8 mouse cellular contexts compared by ENCODE assay signal in the genomic region with DNA sequence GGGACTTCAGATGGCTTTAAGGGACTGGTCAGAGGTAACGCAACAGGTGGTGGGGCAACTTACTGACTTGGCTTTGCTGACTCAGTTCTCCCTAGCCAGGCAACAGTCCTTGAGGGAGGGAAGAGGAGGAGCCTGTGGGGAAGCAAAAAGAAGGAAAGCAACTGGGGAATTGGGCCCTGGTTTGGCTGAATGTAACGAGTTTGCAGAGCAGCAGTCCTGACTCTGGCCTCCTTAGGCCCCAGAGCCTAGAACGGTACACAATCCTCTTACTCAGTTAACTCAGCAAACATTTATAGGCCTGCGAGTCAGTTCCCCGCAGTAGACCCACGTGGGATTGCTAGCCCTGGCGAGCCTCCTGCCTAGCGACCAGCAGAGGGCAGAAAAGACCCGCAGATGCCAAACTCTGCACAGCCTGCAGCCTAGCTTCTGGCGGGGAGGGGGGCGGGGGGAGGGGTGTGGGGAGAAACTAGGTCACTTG. TPM values are rescaled to one million over a fixed set of nuclear protein-coding genes. Genes with fewer than 3 reads are reported as not detected.
A peak's percentile ranks its signal among the peaks of the same experiment; 100 is the strongest.
DNase-seq lines count a peak whose midpoint lies in the region; ATAC-seq and TF ChIP-seq lines count a peak whose summit lies in the region.

No protein-coding gene starts in this region.

- H3K9me3 ChIP-seq in E14TG2a.4 (ENCODE audit: low read length): no peaks in the 10 kb centered on the region
- H3K9me3 ChIP-seq in forebrain, embryonic 15.5 days: no peaks in the 10 kb centered on the region

- peaks cover 2% of the 10 kb centered on the region; the same call in 1 of the 2 replicates for H3K27me3 ChIP-seq in E14TG2a.4 (ENCODE audit: insufficient read depth, low read length)
- no peaks in the 10 kb centered on the region for H3K27me3 ChIP-seq in forebrain, embryonic 15.5 days
- H3K27me3 ChIP-seq in thymus, adult 2 months (ENCODE audit: control insufficient read depth, insufficient read depth, low read length): no peaks in the 10 kb centered on the region

- no peaks in the 10 kb centered on the region for H3K36me3 ChIP-seq in E14TG2a.4 (ENCODE audit: insufficient read depth, low read length)
- no peaks in the 10 kb centered on the region for H3K36me3 ChIP-seq in forebrain, embryonic 15.5 days
- H3K36me3 ChIP-seq in thymus, adult 2 months (ENCODE audit: control insufficient read depth, insufficient read depth, low read length): no peaks in the 10 kb centered on the region

- intact Hi-C loops in heart, postnatal 25 days (cut with DNase I): loop anchor here (1.0 to 10.0 kb wide), 4 partner anchors 109 to 262 kb away; partner anchors contain the start of gene A630076J17Rik

- no peak overlapping the region for H3K4me2 ChIP-seq in forebrain, embryonic 15.5 days (replicated peaks)

- WGBS in forebrain, embryonic 15.5 days: under 1% methylated on average over 10 of the region's 11 CpGs
- WGBS in lung, adult 2 months: 2% methylated on average over 11 of the region's 11 CpGs
- 5% methylated on average over 11 of the region's 11 CpGs for WGBS in thymus, adult 2 months

- peak; percentile 54 for DNase-seq in heart, postnatal 25 days (ENCODE audit: low spot score)
- DNase-seq in layer of hippocampus, adult 2 months (ENCODE audit: low spot score in 2 of 2): peak; percentile 88 to 89
- DNase-seq in lung, adult 2 months: peak; percentile 60
- peak; percentile 64 for DNase-seq in thymus, adult 2 months

- H3K4me1 ChIP-seq in E14TG2a.4 (replicated peaks; ENCODE audit: low read depth, low read length): peaks cover 34% of the 10 kb centered on the region
- H3K4me1 ChIP-seq in forebrain, embryonic 15.5 days: 0 out of 2 replicates have a peak, but pooled peaks cover 2% of the 10 kb centered on the region
- H3K4me1 ChIP-seq in lung, adult 2 months (ENCODE audit: control insufficient read depth, insufficient read depth, low read length): 0 out of 2 replicates have a peak, but pooled peaks cover 2% of the 10 kb centered on the region
- H3K4me1 ChIP-seq in thymus, adult 2 months (replicated peaks; ENCODE audit: control insufficient read depth, insufficient read depth, low read length): peaks cover 3% of the 10 kb centered on the region; the same call in 1 of the 2 replicates

- no peak overlapping the region for H3K9ac ChIP-seq in forebrain, embryonic 15.5 days (replicated peaks)

- ATAC-seq in cerebellum, adult (ENCODE audit: insufficient number of reproducible peaks, low FRiP score, low TSS enrichment): peak; percentile 73
- peak; percentile 95 for ATAC-seq in forebrain, embryonic 15.5 days (replicated peaks)
- ATAC-seq in neutrophil, adult 5-6 weeks (ENCODE audit: extremely low read depth, insufficient number of reproducible peaks, low FRiP score, poor library complexity, severe bottlenecking): peak; percentile 81

- peak overlapping the region; percentile 51 for H3K4me3 ChIP-seq in E14TG2a.4 (replicated peaks; ENCODE audit: low read length)
- H3K4me3 ChIP-seq in forebrain, embryonic 15.5 days: no peak overlapping the region
- no peak overlapping the region for H3K4me3 ChIP-seq in layer of hippocampus, adult 2 months
- H3K4me3 ChIP-seq in lung, adult 2 months (replicated peaks; ENCODE audit: extremely low read depth, low read depth, low read length): no peak overlapping the region
- no peak overlapping the region for H3K4me3 ChIP-seq in thymus, adult 2 months (ENCODE audit: control insufficient read depth, insufficient read depth, low read length)

- H3K27ac ChIP-seq in forebrain, embryonic 15.5 days (replicated peaks): no peak overlapping the region
- H3K27ac ChIP-seq in layer of hippocampus, adult 2 months: no peak overlapping the region
- no peak overlapping the region for H3K27ac ChIP-seq in thymus, adult 2 months (ENCODE audit: control insufficient read depth, insufficient read depth, low read length)

- no peak for TF ChIP-seq POLR2A in lung, adult 2 months (IDR thresholded peaks at IDR 0.05; ENCODE audit: borderline replicate concordance, extremely low read depth, low read depth, low read length)
- no peak for TF ChIP-seq POLR2A in thymus, adult 2 months (IDR thresholded peaks at IDR 0.05; ENCODE audit: control insufficient read depth, extremely low read depth, insufficient read depth, low read length, poor library complexity)

- peak; percentile 50 for TF ChIP-seq CTCF in E14TG2a.4 (conservative IDR thresholded peaks at IDR 0.05; ENCODE audit: low read length)
- peak; percentile 81 for TF ChIP-seq CTCF in layer of hippocampus, adult 2 months (conservative IDR thresholded peaks at IDR 0.05)
- peak; percentile 64 for TF ChIP-seq CTCF in lung, adult 2 months (IDR thresholded peaks at IDR 0.05; ENCODE audit: insufficient read depth, low read length)
- 0 out of 2 replicates have a peak, but pooled peaks have one; percentile 64 for TF ChIP-seq CTCF in thymus, adult 2 months (IDR thresholded peaks at IDR 0.05; ENCODE audit: borderline replicate concordance, control insufficient read depth, extremely low read depth, insufficient read depth, low read length, poor library complexity)

RNA-seq across cellular contexts. Expression of gene Rbm15, which starts 23.5 kb away (rescaled TPM):
- 9.8 and 10.5 TPM in 2 replicates for polyA plus RNA-seq in forebrain, embryonic 15.5 days (2015; fragmentation: Nextera tagmentation; extraction: Ambion mirVana)
- 10 to 100 TPM; 20.5 to 23.7 TPM for total RNA-seq in heart, postnatal 25 days (2021)
- 10 to 100 TPM; 26.8 to 30.1 TPM for total RNA-seq in layer of hippocampus, adult 2 months (2021)
- polyA plus RNA-seq in lung, adult 2 months (2012; rRNA removed): 5.4 and 6.0 TPM in 2 replicates
- 32.9 and 36.9 TPM in 2 replicates for total RNA-seq in neutrophil, adult 5-6 weeks (2017)
- polyA plus RNA-seq in thymus, adult 2 months (2012; rRNA removed): 16.4 and 20.9 TPM in 2 replicates
